Mouse (Mus musculus) heart, postnatal 0 days (tissue): ENCODE data around the gene Abcc10. TPM values are rescaled to one million over a fixed set of nuclear protein-coding genes. Genes with fewer than 3 reads are reported as not detected.

Experiments used
- ATAC-seq: fragments of 200-750 bp; cut with Nextera tagmentation; 2 replicates; pipeline ENCODE4 v1.8.0; 2017; ENCODE audit warnings: low read depth, moderate number of reproducible peaks, moderate library complexity; ENCODE audit not compliant: insufficient read depth
- DNase-seq: peaks from one replicate; pipeline ENCODE4 v3.0.0-alpha.2; 2016; ENCODE audit warnings: low spot score
- H3K27ac ChIP-seq: fragments of 300-500 bp; sonication (generic); 2 replicates; pipeline ENCODE4 v1.5.1; 2014; ENCODE audit warnings: low read depth, mild to moderate bottlenecking
- H3K27me3 ChIP-seq: fragments of 300-500 bp; sonication (generic); 2 replicates; pipeline ENCODE4 v1.6.1; 2014; ENCODE audit warnings: low read length, mixed read lengths; ENCODE audit not compliant: control insufficient read depth, insufficient read depth
- H3K36me3 ChIP-seq: fragments of 300-500 bp; sonication (generic); replicated peaks from 2 replicates; pipeline ENCODE4 v1.6.1; 2014; ENCODE audit warnings: low read length, mixed read lengths; ENCODE audit not compliant: control insufficient read depth, insufficient read depth
- H3K4me1 ChIP-seq: fragments of 300-500 bp; sonication (generic); 2 replicates; pipeline ENCODE4 v1.6.1; 2014; ENCODE audit warnings: antibody characterized with exemption; ENCODE audit not compliant: control insufficient read depth, insufficient read depth
- H3K4me2 ChIP-seq: fragments of 300-500 bp; sonication (generic); 2 replicates; pipeline ENCODE4 v1.6.1; 2014; ENCODE audit warnings: low read depth, mild to moderate bottlenecking, low read length, moderate library complexity
- H3K4me3 ChIP-seq: fragments of 300-500 bp; sonication (generic); 2 replicates; pipeline ENCODE4 v1.5.1; 2014; ENCODE audit warnings: low read depth, low read length
- H3K9ac ChIP-seq: fragments of 300-500 bp; sonication (generic); replicated peaks from 2 replicates; pipeline ENCODE4 v1.6.1; 2014; ENCODE audit warnings: low read depth, low read length, mixed read lengths
- H3K9me3 ChIP-seq: fragments of 300-500 bp; sonication (generic); replicated peaks from 2 replicates; pipeline ENCODE4 v1.6.1; 2016; ENCODE audit warnings: low read length; ENCODE audit not compliant: control insufficient read depth
- CTCF ChIP-seq: IDR thresholded peaks from 2 replicates; pipeline ENCODE4 v1.5.1; 2016; ENCODE audit warnings: antibody characterized with exemption, control low read depth, low read depth
- EP300 ChIP-seq: IDR thresholded peaks from 2 replicates; pipeline ENCODE4 v1.6.1; 2016; ENCODE audit warnings: antibody characterized with exemption, low read depth
- WGBS: fragments of 180-500 bp; shearing (Covaris S2); extraction: QIAGEN DNeasy Blood & Tissue Kit; methylation state at CpG from one replicate; pipeline ENCODE4 v1.1.7; 2014; 5-methylcytosine and 5-hydroxymethylcytosine counted together
- polyA plus RNA-seq: library from polyadenylated mRNA; unstranded; fragments of >200 nt; fragmentation: Nextera tagmentation; extraction: Ambion mirVana; gene quantifications from 2 replicates; pipeline ENCODE4 v1.2.1, GENCODE M21; 2015
- total RNA-seq: library from RNA; depleted of rRNA; stranded (reverse); fragments of >200 nt; gene quantifications from 2 replicates; pipeline ENCODE4 v1.2.3, GENCODE M21; 2014; ENCODE audit warnings: low replicate concordance

Gene Abcc10
- total and polyA plus RNA-seq, 2 experiments from 2014 or later, result 4.1 to 5.8 TPM

GRCm38 (mm10) chr17:46313135-46313715 is 14.9 kb downstream of the Abcc10 start:
- WGBS, result 82% methylated on average over 9 of the region's 9 CpGs
- H3K27me3 ChIP-seq, result no peaks in the 10 kb centered on the region
- no peak overlapping the region for H3K4me2 ChIP-seq
- no peak overlapping the region for H3K27ac ChIP-seq
- no peak overlapping the region for H3K4me3 ChIP-seq
- no peak for TF ChIP-seq EP300
- TF ChIP-seq CTCF, result no peak
- H3K9me3 ChIP-seq, result no peaks in the 10 kb centered on the region
- H3K36me3 ChIP-seq, result 0 out of 2 replicates have a peak, but pooled peaks cover 10% of the 10 kb centered on the region
- H3K9ac ChIP-seq, result no peak overlapping the region
- no peak for ATAC-seq
- H3K4me1 ChIP-seq, result peaks cover 8% of the 10 kb centered on the region; the same call in 1 of the 2 replicates
- no peak for DNase-seq

- 83% methylated on average over 10 of the region's 10 CpGs for WGBS
- Histone ChIP-seq H3K36me3 (0 out of 2 replicates have a peak, but pooled peaks cover 15% of the 10 kb centered on the region), H3K9ac (no peak overlapping the region), H3K4me2 (no peak overlapping the region), H3K27me3 (no peaks in the 10 kb centered on the region), H3K27ac (no peak overlapping the region), H3K9me3 (no peaks in the 10 kb centered on the region), H3K4me3 (no peak overlapping the region), H3K4me1 (peaks cover 8% of the 10 kb centered on the region; the same call in 1 of the 2 replicates)
- DNase-seq (no peak), ATAC-seq (no peak)
- TF ChIP-seq CTCF, result no peak
- TF ChIP-seq EP300, result no peak
Measured at GRCm38 (mm10) chr17:46310515-46310914, 17.6 kb downstream of the Abcc10 start.

GRCm38 (mm10) chr17:46309835-46310234 is 18.3 kb downstream of the Abcc10 start:
- WGBS, result 36% methylated on average over 12 of the region's 12 CpGs
- peaks cover 8% of the 10 kb centered on the region; the same call in 1 of the 2 replicates for H3K4me1 ChIP-seq
- H3K27me3 ChIP-seq, result no peaks in the 10 kb centered on the region
- no peak overlapping the region for H3K4me3 ChIP-seq
- no peak overlapping the region for H3K9ac ChIP-seq
- TF ChIP-seq EP300 (no peak), CTCF (no peak)
- peak; percentile 81 for ATAC-seq
- no peaks in the 10 kb centered on the region for H3K9me3 ChIP-seq
- H3K36me3 ChIP-seq, result 0 out of 2 replicates have a peak, but pooled peaks cover 15% of the 10 kb centered on the region
- H3K4me2 ChIP-seq, result no peak overlapping the region
- peak; percentile 47 for DNase-seq
- no peak overlapping the region for H3K27ac ChIP-seq

- DNase-seq, result no peak
- peaks cover 8% of the 10 kb centered on the region; the same call in 1 of the 2 replicates for H3K4me1 ChIP-seq
- 0 out of 2 replicates have a peak, but pooled peaks cover 5% of the 10 kb centered on the region for H3K36me3 ChIP-seq
- H3K27me3 ChIP-seq, result no peaks in the 10 kb centered on the region
- no peak overlapping the region for H3K4me2 ChIP-seq
- ATAC-seq, result no peak
- no peaks in the 10 kb centered on the region for H3K9me3 ChIP-seq
- no peak overlapping the region for H3K27ac ChIP-seq
- TF ChIP-seq CTCF (no peak), EP300 (no peak)
- WGBS, result 89% methylated on average over 15 of the region's 15 CpGs
- no peak overlapping the region for H3K9ac ChIP-seq
- no peak overlapping the region for H3K4me3 ChIP-seq
Measured at GRCm38 (mm10) chr17:46306956-46307355, 21.2 kb downstream of the Abcc10 start.

- H3K27me3 ChIP-seq, result peaks cover 9% of the 10 kb centered on the region
- TF ChIP-seq EP300, result no peak
- TF ChIP-seq CTCF, result no peak
- no peak overlapping the region for H3K9ac ChIP-seq
- WGBS, result 93% methylated on average over 9 of the region's 9 CpGs
- 0 out of 2 replicates have a peak, but pooled peaks cover 5% of the 10 kb centered on the region for H3K36me3 ChIP-seq
- no peaks in the 10 kb centered on the region for H3K9me3 ChIP-seq
- no peak for ATAC-seq
- H3K4me1 ChIP-seq, result no peaks in the 10 kb centered on the region
- H3K27ac ChIP-seq, result no peak overlapping the region
- H3K4me3 ChIP-seq, result no peak overlapping the region
- H3K4me2 ChIP-seq, result no peak overlapping the region
- DNase-seq, result no peak
Measured at GRCm38 (mm10) chr17:46304184-46304583, 24.0 kb downstream of the Abcc10 start.
